Mouse (Mus musculus): ENCODE measurements around the gene Plcb4. TPM values are rescaled to one million over a fixed set of nuclear protein-coding genes. Genes with fewer than 3 reads are reported as not detected.
A peak's percentile ranks its signal among the peaks of the same experiment; 100 is the strongest.

Gene Plcb4
- total RNA-seq, 2 experiments from 2014 or later, result 17.3 to 18.2 TPM

GRCm38 (mm10) chr2:135838651-135839286 lies 180.0 kb downstream of the Plcb4 start:
- DNase-seq (ENCODE audit: extremely low spot score in 1 of 2, low spot score in 1 of 2), result peak in 1 of 2 experiments; percentile 51

- DNase-seq (ENCODE audit: extremely low spot score in 1 of 2, low spot score in 1 of 2), result no peak
Observed at GRCm38 (mm10) chr2:135843721-135844120, 184.9 kb downstream of the Plcb4 start.

GRCm38 (mm10) chr2:135846903-135847302 lies 188.1 kb downstream of the Plcb4 start:
- no peak for DNase-seq (ENCODE audit: extremely low spot score in 1 of 2, low spot score in 1 of 2)

GRCm38 (mm10) chr2:135847738-135848137 lies 188.9 kb downstream of the Plcb4 start:
- no peak for DNase-seq (ENCODE audit: extremely low spot score in 1 of 2, low spot score in 1 of 2)

- no peak for DNase-seq (ENCODE audit: extremely low spot score in 1 of 2, low spot score in 1 of 2)
Observed at GRCm38 (mm10) chr2:135848169-135848568, 189.4 kb downstream of the Plcb4 start.

GRCm38 (mm10) chr2:135851964-135852363 lies 193.2 kb downstream of the Plcb4 start:
- no peak for DNase-seq (ENCODE audit: extremely low spot score in 1 of 2, low spot score in 1 of 2)

GRCm38 (mm10) chr2:135853085-135853484 lies 194.3 kb downstream of the Plcb4 start:
- no peak for DNase-seq (ENCODE audit: extremely low spot score in 1 of 2, low spot score in 1 of 2)

- no peak for DNase-seq (ENCODE audit: extremely low spot score in 1 of 2, low spot score in 1 of 2)
Observed at GRCm38 (mm10) chr2:135854059-135854458, 195.2 kb downstream of the Plcb4 start.

- DNase-seq (ENCODE audit: extremely low spot score in 1 of 2, low spot score in 1 of 2), result no peak
Observed at GRCm38 (mm10) chr2:135855890-135856490, 197.2 kb downstream of the Plcb4 start.

- DNase-seq (ENCODE audit: extremely low spot score in 1 of 2, low spot score in 1 of 2), result no peak
Observed at GRCm38 (mm10) chr2:135856826-135857225, 198.0 kb downstream of the Plcb4 start.

- no peak for DNase-seq (ENCODE audit: extremely low spot score in 1 of 2, low spot score in 1 of 2)
Observed at GRCm38 (mm10) chr2:135861531-135862488, 203.0 kb downstream of the Plcb4 start.

GRCm38 (mm10) chr2:135862489-135863390 lies 203.9 kb downstream of the Plcb4 start:
- DNase-seq (ENCODE audit: extremely low spot score in 1 of 2, low spot score in 1 of 2), result no peak

GRCm38 (mm10) chr2:135863391-135864076 lies 204.7 kb downstream of the Plcb4 start:
- DNase-seq (ENCODE audit: extremely low spot score in 1 of 2, low spot score in 1 of 2), result no peak

- no peak for DNase-seq (ENCODE audit: extremely low spot score in 1 of 2, low spot score in 1 of 2)
Observed at GRCm38 (mm10) chr2:135866421-135866820, 207.6 kb downstream of the Plcb4 start.

- no peak for DNase-seq (ENCODE audit: extremely low spot score in 1 of 2, low spot score in 1 of 2)
Observed at GRCm38 (mm10) chr2:135866838-135867237, 208.0 kb downstream of the Plcb4 start.

GRCm38 (mm10) chr2:135869637-135870036 lies 210.8 kb downstream of the Plcb4 start:
- no peak for DNase-seq (ENCODE audit: extremely low spot score in 1 of 2, low spot score in 1 of 2)

- DNase-seq (ENCODE audit: extremely low spot score in 1 of 2, low spot score in 1 of 2), result no peak
Observed at GRCm38 (mm10) chr2:135873146-135873545, 214.3 kb downstream of the Plcb4 start.

- no peak for DNase-seq (ENCODE audit: extremely low spot score in 1 of 2, low spot score in 1 of 2)
Observed at GRCm38 (mm10) chr2:135873761-135874160, 214.9 kb downstream of the Plcb4 start.

GRCm38 (mm10) chr2:135875549-135875948 lies 216.7 kb downstream of the Plcb4 start:
- peak in 1 of 2 experiments; percentile 25 for DNase-seq (ENCODE audit: extremely low spot score in 1 of 2, low spot score in 1 of 2)
